Mouse (Mus musculus) liver, adult 2 months (tissue): ENCODE data around the gene Mex3d. TPM values are rescaled to one million over a fixed set of nuclear protein-coding genes. Genes with fewer than 3 reads are reported as not detected.

Experiments
- DNase-seq: peaks from one replicate; pipeline ENCODE4 v3.0.0-alpha.2; 2011; ENCODE audit warnings: low read depth, low spot score; ENCODE audit errors: extremely low read depth
- H3K27ac ChIP-seq: fragments of 200-500 bp; replicated peaks from 2 replicates; pipeline ENCODE4 v1.5.1; 2012; ENCODE audit warnings: low read depth, mild to moderate bottlenecking, control low read depth, inconsistent platforms, low read length; ENCODE audit not compliant: insufficient read depth
- H3K27me3 ChIP-seq: fragments of 200-500 bp; 2 replicates; pipeline ENCODE4 v1.6.1; 2012; ENCODE audit warnings: mild to moderate bottlenecking, moderate library complexity, low read length, inconsistent platforms; ENCODE audit not compliant: control insufficient read depth, insufficient read depth
- H3K36me3 ChIP-seq: fragments of 200-500 bp; 2 replicates; pipeline ENCODE4 v1.6.1; 2012; ENCODE audit warnings: low read length, inconsistent platforms; ENCODE audit not compliant: control insufficient read depth, insufficient read depth
- H3K4me1 ChIP-seq: fragments of 200-500 bp; 2 replicates; pipeline ENCODE4 v1.6.1; 2011; ENCODE audit warnings: low read length; ENCODE audit not compliant: control insufficient read depth, insufficient read depth
- H3K4me3 ChIP-seq: fragments of 200-500 bp; 2 replicates; pipeline ENCODE4 v1.5.1; 2011; ENCODE audit warnings: low read depth, mild to moderate bottlenecking, control low read depth, low read length, moderate library complexity; ENCODE audit not compliant: insufficient read depth
- H3K79me2 ChIP-seq: fragments of 200-500 bp; 2 replicates; pipeline ENCODE4 v1.6.1; 2012; ENCODE audit warnings: inconsistent platforms, mild to moderate bottlenecking, low read length, moderate library complexity; ENCODE audit not compliant: control insufficient read depth, insufficient read depth
- H3K9ac ChIP-seq: fragments of 200-500 bp; 2 replicates; pipeline ENCODE4 v1.6.1; 2012; ENCODE audit warnings: low read depth, mild to moderate bottlenecking, control low read depth, inconsistent platforms, low read length
- CTCF ChIP-seq: fragments of 200-500 bp; IDR thresholded peaks from 2 replicates; pipeline ENCODE4 v1.5.1; 2011; ENCODE audit warnings: low read depth, low read length, control low read depth
- POLR2A ChIP-seq: fragments of 200-500 bp; IDR thresholded peaks from 2 replicates; pipeline ENCODE4 v1.6.1; 2011; ENCODE audit warnings: low read length, control low read depth; ENCODE audit not compliant: insufficient read depth; ENCODE audit errors: extremely low read depth
- WGBS: fragments of 180-500 bp; shearing (Covaris S2); methylation state at CpG from one replicate; pipeline ENCODE4 v1.1.7; 2018; 5-methylcytosine and 5-hydroxymethylcytosine counted together
- polyA plus RNA-seq: library from polyadenylated mRNA; depleted of rRNA; stranded (reverse); fragments of >200 nt; gene quantifications from 2 replicates; pipeline ENCODE4 v1.2.3, GENCODE M21; 2012; rRNA removed
- total RNA-seq: library from RNA; depleted of rRNA; stranded (reverse); fragments of >200 nt; gene quantifications from 2 replicates; pipeline ENCODE4 v1.2.3, GENCODE M21; 2014; rRNA removed

The Mex3d gene
- total and polyA plus RNA-seq, 2 experiments: 1.0 to 2.1 TPM

- Histone ChIP-seq H3K27ac (peak overlapping the region; percentile 98), H3K27me3 (no peaks in the 10 kb centered on the region), H3K9ac (peak overlapping the region; percentile 75), H3K36me3 (peaks cover 19% of the 10 kb centered on the region; the same call in 1 of the 2 replicates), H3K4me1 (peaks cover 13% of the 10 kb centered on the region; the same call in 1 of the 2 replicates), H3K79me2 (peaks cover 4% of the 10 kb centered on the region; the same call in 1 of the 2 replicates), H3K4me3 (peak overlapping the region; percentile 30)
- 19% methylated on average over 5 of the region's 5 CpGs for WGBS
- no peak for TF ChIP-seq POLR2A
- no peak for TF ChIP-seq CTCF
- peak; percentile 89 for DNase-seq
Measured at GRCm38 (mm10) chr10:80332525-80332989, 54.9 kb downstream of the Mex3d start.

DNA sequence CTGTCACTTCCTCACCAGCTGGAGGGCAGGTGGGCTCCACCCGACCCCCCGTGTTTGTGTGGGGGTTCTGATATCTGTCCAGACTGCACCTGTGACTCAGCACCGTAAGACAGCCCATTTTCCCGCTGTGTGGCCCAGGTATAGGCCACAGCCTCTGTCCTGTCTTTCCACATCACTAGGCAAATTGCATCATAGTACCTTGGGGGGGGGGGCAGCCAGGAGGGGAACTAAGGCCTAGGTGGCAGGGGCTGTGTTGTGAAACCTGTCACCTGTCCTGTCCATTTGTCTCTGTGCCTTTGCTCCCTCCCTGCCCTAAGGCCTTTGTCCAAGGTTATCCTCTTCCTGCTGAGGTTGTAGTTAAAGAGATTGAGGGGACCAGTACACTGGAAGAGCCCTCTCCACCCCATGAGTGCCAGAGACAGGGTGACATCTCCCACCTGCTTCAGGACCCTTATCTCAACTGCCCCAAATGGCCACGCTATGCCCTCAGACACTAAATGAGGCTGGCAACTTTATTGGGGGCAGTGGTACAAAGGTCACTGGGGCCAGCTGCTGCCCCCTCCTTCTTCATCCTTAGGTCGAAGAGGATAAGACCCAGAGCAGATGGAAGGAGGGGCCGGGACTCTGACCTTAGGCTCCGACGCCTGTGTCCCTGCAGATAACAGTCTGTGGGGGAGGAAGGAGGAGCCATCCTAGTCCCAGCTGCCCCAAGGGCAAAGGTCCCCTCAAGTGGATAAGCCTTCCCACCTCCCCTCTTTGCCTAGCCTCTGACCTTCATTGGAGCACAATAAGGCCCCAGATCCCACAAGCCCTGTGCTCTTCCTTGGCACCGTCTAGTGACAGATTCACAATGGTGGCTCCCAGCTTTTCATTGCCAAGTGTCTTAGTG lies 55.6 kb downstream of the Mex3d start:
- Histone ChIP-seq H3K4me1 (peaks cover 13% of the 10 kb centered on the region; the same call in 1 of the 2 replicates), H3K36me3 (peaks cover 19% of the 10 kb centered on the region; the same call in 1 of the 2 replicates), H3K27ac (peak overlapping the region; percentile 99), H3K9ac (peak overlapping the region; percentile 93), H3K27me3 (no peaks in the 10 kb centered on the region), H3K79me2 (peaks cover 4% of the 10 kb centered on the region; the same call in 1 of the 2 replicates), H3K4me3 (peak overlapping the region; percentile 88)
- WGBS: 12% methylated on average over 10 of the region's 10 CpGs
- DNase-seq: peak; percentile 97
- peak; percentile 42; the same call in 1 of the 2 replicates for TF ChIP-seq POLR2A
- TF ChIP-seq CTCF: no peak

DNA sequence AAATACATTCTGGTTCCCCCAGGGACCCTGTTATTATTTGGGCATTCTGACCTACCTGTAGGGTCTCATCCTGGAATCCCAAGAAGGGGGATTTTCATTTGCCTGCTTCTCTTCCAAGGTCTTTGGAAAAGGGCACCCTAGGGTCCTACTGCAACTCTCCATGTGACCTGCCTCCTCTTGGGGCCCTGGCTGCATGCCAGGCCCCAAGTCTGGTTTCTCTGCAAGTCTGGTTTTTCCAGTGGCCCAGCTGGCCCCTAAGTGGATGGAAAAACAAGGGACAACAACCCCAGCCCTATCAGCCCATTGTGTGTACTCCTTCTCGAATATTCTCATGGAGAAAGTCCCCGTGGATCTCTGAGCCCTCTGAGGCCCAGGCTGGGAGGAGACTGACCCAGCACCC lies 56.6 kb downstream of the Mex3d start:
- H3K27ac ChIP-seq: peak overlapping the region; percentile 95
- H3K9ac ChIP-seq: peak overlapping the region; percentile 93
- peaks cover 17% of the 10 kb centered on the region; the same call in 1 of the 2 replicates for H3K36me3 ChIP-seq
- peaks cover 4% of the 10 kb centered on the region; the same call in 1 of the 2 replicates for H3K79me2 ChIP-seq
- H3K4me1 ChIP-seq: peaks cover 13% of the 10 kb centered on the region; the same call in 1 of the 2 replicates
- TF ChIP-seq POLR2A (peak; percentile 77), CTCF (no peak)
- no peak for DNase-seq
- WGBS: 10% methylated on average over 2 of the region's 2 CpGs
- peak overlapping the region; percentile 88 for H3K4me3 ChIP-seq
- no peaks in the 10 kb centered on the region for H3K27me3 ChIP-seq

Other genes starting within 250 kb of the Mex3d start
- gene Atp5d, start 249.0 kb downstream of the Mex3d start, total RNA-seq: 144 and 218 TPM in 2 replicates
- gene Atp5d, start 249.0 kb downstream of the Mex3d start, polyA plus RNA-seq: 1,387 and 1,558 TPM in 2 replicates
- gene Cbarp, start 246.8 kb downstream of the Mex3d start, total RNA-seq: 0.47 and 0.55 TPM in 2 replicates
- 1.2 TPM in 2 replicates for gene Cbarp, start 246.8 kb downstream of the Mex3d start, polyA plus RNA-seq
- gene Midn, start 239.4 kb downstream of the Mex3d start, total RNA-seq: 6.9 and 11.6 TPM in 2 replicates
- gene Midn, start 239.4 kb downstream of the Mex3d start, polyA plus RNA-seq: 27.4 and 38.8 TPM in 2 replicates
- gene Cirbp, start 221.7 kb downstream of the Mex3d start, total RNA-seq: 19.5 and 25.9 TPM in 2 replicates
- 31.8 and 37.0 TPM in 2 replicates for gene Cirbp, start 221.7 kb downstream of the Mex3d start, polyA plus RNA-seq
- 5.1 and 7.7 TPM in 2 replicates for gene 1600002K03Rik, start 214.7 kb downstream of the Mex3d start, total RNA-seq
- 10.0 and 10.4 TPM in 2 replicates for gene 1600002K03Rik, start 214.7 kb downstream of the Mex3d start, polyA plus RNA-seq
- under 0.01 and 0.07 TPM in 2 replicates for gene Efna2, start 208.2 kb downstream of the Mex3d start, total RNA-seq
- 0.26 TPM in 2 replicates for gene Efna2, start 208.2 kb downstream of the Mex3d start, polyA plus RNA-seq
- gene Mum1, start 161.2 kb downstream of the Mex3d start, total RNA-seq: 7.1 and 8.7 TPM in 2 replicates
- gene Mum1, start 161.2 kb downstream of the Mex3d start, polyA plus RNA-seq: 8.4 and 10.1 TPM in 2 replicates
- 165 and 186 TPM in 2 replicates for gene Ndufs7, start 138.5 kb downstream of the Mex3d start, total RNA-seq
- gene Ndufs7, start 138.5 kb downstream of the Mex3d start, polyA plus RNA-seq: 551 and 560 TPM in 2 replicates
- 241 and 277 TPM in 2 replicates for gene Gamt, start 126.6 kb downstream of the Mex3d start, total RNA-seq
- gene Gamt, start 126.6 kb downstream of the Mex3d start, polyA plus RNA-seq: 670 and 715 TPM in 2 replicates
- 38.0 and 39.9 TPM in 2 replicates for gene Dazap1, start 126.2 kb downstream of the Mex3d start, total RNA-seq
- 39.9 and 43.5 TPM in 2 replicates for gene Dazap1, start 126.2 kb downstream of the Mex3d start, polyA plus RNA-seq
- gene Rps15, start 95.2 kb downstream of the Mex3d start, total RNA-seq: 510 and 571 TPM in 2 replicates
- gene Rps15, start 95.2 kb downstream of the Mex3d start, polyA plus RNA-seq: 686 and 1,012 TPM in 2 replicates
- 0.09 and 0.20 TPM in 2 replicates for gene Apc2, start 91.7 kb downstream of the Mex3d start, total RNA-seq
- 0.19 and 0.20 TPM in 2 replicates for gene Apc2, start 91.7 kb downstream of the Mex3d start, polyA plus RNA-seq
- gene 2310011J03Rik, start 67.1 kb downstream of the Mex3d start, total RNA-seq: 10.4 and 12.4 TPM in 2 replicates
- 25.4 and 25.5 TPM in 2 replicates for gene 2310011J03Rik, start 67.1 kb downstream of the Mex3d start, polyA plus RNA-seq
- 8.8 and 12.5 TPM in 2 replicates for gene Pcsk4, start 58.2 kb downstream of the Mex3d start, total RNA-seq
- 19.2 and 21.8 TPM in 2 replicates for gene Pcsk4, start 58.2 kb downstream of the Mex3d start, polyA plus RNA-seq
- gene Reep6, start 57.7 kb downstream of the Mex3d start, total RNA-seq: 112 and 185 TPM in 2 replicates
- 384 and 617 TPM in 2 replicates for gene Reep6, start 57.7 kb downstream of the Mex3d start, polyA plus RNA-seq
- 0.28 and 0.40 TPM in 2 replicates for gene Adamtsl5, start 39.2 kb downstream of the Mex3d start, total RNA-seq
- 1.4 and 1.6 TPM in 2 replicates for gene Adamtsl5, start 39.2 kb downstream of the Mex3d start, polyA plus RNA-seq
- gene Plk5, start 31.2 kb downstream of the Mex3d start, total RNA-seq: 0.60 and 1.4 TPM in 2 replicates
- gene Plk5, start 31.2 kb downstream of the Mex3d start, polyA plus RNA-seq: 3.5 and 6.6 TPM in 2 replicates
- gene Mbd3, start 11.9 kb upstream of the Mex3d start, total RNA-seq: 21.1 and 32.8 TPM in 2 replicates
- 73.5 and 76.7 TPM in 2 replicates for gene Mbd3, start 11.9 kb upstream of the Mex3d start, polyA plus RNA-seq
- gene Uqcr11, start 19.2 kb upstream of the Mex3d start, total RNA-seq: 1,362 and 1,401 TPM in 2 replicates
- gene Uqcr11, start 19.2 kb upstream of the Mex3d start, polyA plus RNA-seq: 2,210 and 2,521 TPM in 2 replicates
- gene Tcf3, start 46.0 kb upstream of the Mex3d start, total RNA-seq: 6.4 and 9.9 TPM in 2 replicates
- 19.6 and 20.2 TPM in 2 replicates for gene Tcf3, start 46.0 kb upstream of the Mex3d start, polyA plus RNA-seq
- not detected in 2 replicates for gene Onecut3, start 107.2 kb upstream of the Mex3d start, total RNA-seq
- not detected in 2 replicates for gene Onecut3, start 107.2 kb upstream of the Mex3d start, polyA plus RNA-seq
- not detected in 2 replicates for gene Atp8b3, start 151.5 kb upstream of the Mex3d start, total RNA-seq
- 0.04 TPM in 1 of 2 replicates, not detected in the other for gene Atp8b3, start 151.5 kb upstream of the Mex3d start, polyA plus RNA-seq
- gene Rexo1, start 173.9 kb upstream of the Mex3d start, total RNA-seq: 4.4 and 5.5 TPM in 2 replicates
- 28.1 and 36.8 TPM in 2 replicates for gene Rexo1, start 173.9 kb upstream of the Mex3d start, polyA plus RNA-seq
- gene Klf16, start 189.7 kb upstream of the Mex3d start, total RNA-seq: 0.74 and 1.3 TPM in 2 replicates
- gene Klf16, start 189.7 kb upstream of the Mex3d start, polyA plus RNA-seq: 4.2 and 5.5 TPM in 2 replicates
- 45.7 and 59.3 TPM in 2 replicates for gene Abhd17a, start 202.7 kb upstream of the Mex3d start, total RNA-seq
- 194 and 205 TPM in 2 replicates for gene Abhd17a, start 202.7 kb upstream of the Mex3d start, polyA plus RNA-seq
- gene Scamp4, start 215.2 kb upstream of the Mex3d start, total RNA-seq: 7.6 and 11.4 TPM in 2 replicates
- gene Scamp4, start 215.2 kb upstream of the Mex3d start, polyA plus RNA-seq: 61.2 and 63.2 TPM in 2 replicates
- 0.28 and 1.4 TPM in 2 replicates for gene Adat3, start 215.2 kb upstream of the Mex3d start, total RNA-seq
- 3.3 and 5.5 TPM in 2 replicates for gene Adat3, start 215.2 kb upstream of the Mex3d start, polyA plus RNA-seq
- 0.28 and 0.34 TPM in 2 replicates for gene Gm49322, start 218.4 kb upstream of the Mex3d start, total RNA-seq
- 0.54 and 0.70 TPM in 2 replicates for gene Gm49322, start 218.4 kb upstream of the Mex3d start, polyA plus RNA-seq
- gene Csnk1g2, start 235.2 kb upstream of the Mex3d start, total RNA-seq: 54.4 and 56.1 TPM in 2 replicates
- 110 and 123 TPM in 2 replicates for gene Csnk1g2, start 235.2 kb upstream of the Mex3d start, polyA plus RNA-seq